Mouse (Mus musculus): ENCODE measurements around the gene Pcsk7.

- TF ChIP-seq POLR2A (IDR thresholded peaks at IDR 0.05; ENCODE audit: low read depth, low read length) (no peak), CTCF (conservative IDR thresholded peaks at IDR 0.05; ENCODE audit: insufficient read depth, insufficient read length, low read depth, low read length) (no peak)
These were observed 9.4 kb downstream of the Pcsk7 start for GRCm38 (mm10) chr9:45915659-45916058.

Measured in kidney, adult 2 months (tissue).